Mouse (Mus musculus) frontal cortex, postnatal 14 days (tissue): ENCODE results near the gene Socs5.

Source experiments
- DNase-seq, 2 experiments: peaks; one replicate each; pipeline ENCODE4 v3.0.0; 2022; ENCODE audit warnings: low spot score in 2 of 2

The Socs5 gene

GRCm38 (mm10) chr17:87108507-87109292 is 1.2 kb downstream of the Socs5 start:
- no peak for DNase-seq

- no peak for DNase-seq
These were observed 2.0 kb downstream of the Socs5 start for GRCm38 (mm10) chr17:87109504-87109903.

DNA sequence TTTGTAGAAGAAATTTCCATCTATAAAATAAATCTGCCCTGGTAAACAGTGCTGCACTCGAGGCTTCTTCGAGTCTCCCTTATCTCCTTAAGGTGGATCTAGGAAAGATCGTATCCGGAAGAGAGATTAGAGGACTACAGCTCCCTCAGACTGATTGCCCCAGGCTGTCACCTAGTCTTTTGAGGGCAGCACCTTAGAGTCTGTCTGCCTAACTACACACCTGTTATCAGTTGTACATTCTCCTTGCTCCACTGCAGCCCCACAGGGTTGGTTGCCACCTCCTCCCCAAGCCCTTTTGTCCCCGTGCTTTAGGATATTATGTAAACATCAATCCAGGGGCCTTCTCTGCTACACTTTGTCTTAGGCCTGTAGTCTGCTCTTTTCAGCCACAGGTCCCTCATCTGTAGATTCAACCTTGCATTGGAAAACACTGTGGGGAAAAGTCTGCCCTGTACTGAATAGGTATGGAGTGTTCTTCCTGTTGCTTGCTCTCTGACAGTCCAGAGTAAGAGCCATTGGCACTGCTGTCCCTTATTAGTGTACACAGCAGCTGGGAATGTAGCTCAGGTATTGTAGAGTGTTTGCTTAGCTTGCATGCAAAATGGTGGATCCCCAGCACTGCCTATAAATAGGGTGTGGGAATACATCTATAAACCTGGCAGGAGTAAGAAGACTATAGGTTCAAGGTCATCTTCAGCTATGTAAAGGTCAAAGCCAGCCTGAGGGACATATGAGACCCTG is 5.5 kb downstream of the Socs5 start:
- DNase-seq = no peak

GRCm38 (mm10) chr17:87115615-87116014 is 8.1 kb downstream of the Socs5 start:
- DNase-seq = no peak

- no peak for DNase-seq
These were observed 11.6 kb downstream of the Socs5 start for GRCm38 (mm10) chr17:87118966-87119526.

GRCm38 (mm10) chr17:87125344-87125743 is 17.9 kb downstream of the Socs5 start:
- DNase-seq = no peak

GRCm38 (mm10) chr17:87132258-87132657 is 24.8 kb downstream of the Socs5 start:
- no peak for DNase-seq

DNA sequence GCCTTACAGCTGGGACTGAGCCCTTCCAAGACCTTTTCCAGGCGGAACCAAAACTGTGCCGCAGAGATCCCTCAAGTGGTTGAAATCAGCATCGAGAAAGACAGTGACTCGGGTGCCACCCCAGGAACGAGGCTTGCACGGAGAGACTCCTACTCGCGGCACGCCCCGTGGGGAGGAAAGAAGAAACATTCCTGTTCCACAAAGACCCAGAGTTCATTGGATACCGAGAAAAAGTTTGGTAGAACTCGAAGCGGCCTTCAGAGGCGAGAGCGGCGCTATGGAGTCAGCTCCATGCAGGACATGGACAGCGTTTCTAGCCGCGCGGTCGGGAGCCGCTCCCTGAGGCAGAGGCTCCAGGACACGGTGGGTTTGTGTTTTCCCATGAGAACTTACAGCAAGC is 26.3 kb downstream of the Socs5 start:
- DNase-seq = no peak

- DNase-seq = no peak
These were observed 27.2 kb downstream of the Socs5 start for GRCm38 (mm10) chr17:87134631-87135030.

DNA sequence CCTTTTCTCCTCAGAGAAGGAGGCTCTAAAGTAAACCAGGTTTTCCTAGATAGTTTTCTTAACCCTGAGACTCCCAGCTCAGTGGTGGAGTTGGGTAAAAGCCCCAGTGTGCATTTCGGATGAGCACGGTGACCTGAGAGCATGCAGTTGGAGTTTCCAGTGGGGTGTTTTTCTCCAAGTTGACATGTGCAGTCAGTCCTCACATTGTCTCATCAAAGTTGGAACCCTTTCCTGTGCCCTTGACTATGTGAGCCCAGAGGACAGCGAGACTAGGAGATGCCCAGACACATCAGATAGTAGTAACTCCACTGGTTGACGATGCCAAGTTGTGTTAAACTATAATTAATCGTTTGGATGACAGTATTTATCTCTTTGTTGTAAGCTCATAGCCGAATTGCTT is 28.3 kb downstream of the Socs5 start:
- DNase-seq = no peak

GRCm38 (mm10) chr17:87141188-87141935 is 33.9 kb downstream of the Socs5 start:
- no peak for DNase-seq

DNA sequence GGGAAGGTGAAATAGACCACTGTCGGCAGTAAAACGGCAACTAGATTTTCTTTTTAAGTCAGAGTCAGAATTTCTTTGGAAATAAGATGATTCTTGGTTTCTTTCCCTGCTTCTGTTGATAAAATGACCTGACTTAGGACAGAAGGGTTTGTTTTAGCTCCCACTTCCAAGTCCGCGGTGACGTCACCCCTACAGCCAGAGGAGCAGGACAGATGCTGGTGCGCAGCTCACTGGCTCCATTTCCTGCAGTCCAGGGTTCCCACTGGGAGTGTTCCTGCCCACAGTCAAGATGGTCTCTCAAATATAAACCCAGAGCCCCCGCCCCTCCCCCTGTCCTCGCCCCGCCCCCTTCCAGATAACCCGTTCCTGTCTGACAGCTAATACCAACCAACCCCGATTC is 34.8 kb downstream of the Socs5 start:
- no peak for DNase-seq

GRCm38 (mm10) chr17:87143186-87143585 is 35.7 kb downstream of the Socs5 start:
- no peak for DNase-seq

DNA sequence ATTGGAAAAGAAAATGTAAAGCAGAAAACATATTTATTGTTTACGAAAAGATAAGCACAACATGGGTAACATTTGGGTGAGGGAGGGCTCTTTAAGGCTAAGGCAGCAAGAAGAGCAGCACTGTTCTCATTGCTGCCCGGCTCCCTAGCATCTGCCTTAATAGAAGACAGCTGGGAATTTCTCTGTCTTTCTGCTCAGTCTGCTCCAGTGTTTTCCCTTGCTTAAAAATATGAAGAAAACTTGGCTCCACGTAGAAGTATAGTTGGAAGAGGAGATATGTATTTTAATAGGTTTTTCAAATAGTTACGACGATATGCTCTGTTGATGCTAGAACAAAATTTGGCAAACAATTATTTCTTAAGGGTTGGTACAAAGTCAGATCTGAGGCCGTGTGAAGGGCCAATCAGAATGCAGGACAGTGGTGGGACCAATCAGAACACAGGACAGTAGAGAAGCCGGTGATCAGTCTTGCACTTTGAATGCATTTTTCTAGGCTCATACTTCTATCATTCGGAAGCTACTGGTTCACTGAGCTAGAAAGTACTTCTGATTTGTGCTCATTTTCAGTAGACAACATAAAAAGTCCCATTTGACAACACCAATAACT is 39.0 kb downstream of the Socs5 start:
- no peak for DNase-seq

- DNase-seq = no peak
These were observed 42.3 kb downstream of the Socs5 start for GRCm38 (mm10) chr17:87149762-87150161.

GRCm38 (mm10) chr17:87152984-87153383 is 45.5 kb downstream of the Socs5 start:
- no peak for DNase-seq

DNA sequence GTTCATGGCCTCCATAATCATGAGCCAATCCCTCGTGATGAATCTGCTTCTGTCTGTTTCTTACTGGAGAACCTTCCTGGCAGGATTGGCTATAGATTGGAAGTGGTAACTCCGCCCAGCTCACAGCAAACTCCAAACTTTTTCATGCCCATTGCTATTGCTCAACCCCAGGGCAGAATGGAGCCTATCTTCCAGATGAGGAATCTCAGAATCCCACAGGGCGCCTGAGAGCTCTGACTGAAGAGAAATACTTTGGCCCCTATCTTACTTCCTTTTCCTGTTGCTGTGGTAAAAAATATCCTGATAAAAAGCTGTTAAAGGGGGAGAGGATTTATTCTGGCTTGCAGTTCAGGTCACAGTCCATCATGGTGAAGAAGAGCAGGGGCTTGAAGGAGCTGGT is 48.2 kb downstream of the Socs5 start:
- no peak for DNase-seq

DNA sequence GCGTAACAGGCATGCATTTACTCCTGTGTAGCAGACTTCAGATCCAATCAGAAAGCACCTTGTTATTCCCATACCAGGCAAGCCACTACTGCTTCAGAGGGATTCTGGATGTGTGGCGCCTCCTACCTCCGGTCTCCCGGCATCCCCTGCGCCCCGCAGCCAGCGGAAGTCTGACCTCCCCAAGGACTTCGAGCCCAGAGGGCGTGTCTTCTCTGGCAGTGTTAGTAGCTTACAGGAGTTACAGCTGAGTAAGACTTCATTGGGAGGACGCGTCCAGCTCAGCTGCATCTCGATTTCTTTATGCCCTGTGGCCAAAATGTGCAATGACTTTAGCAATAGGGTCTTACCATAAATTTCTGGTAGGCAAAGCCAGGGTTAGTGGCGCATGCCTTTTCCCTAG is 50.3 kb downstream of the Socs5 start:
- DNase-seq = no peak

DNA sequence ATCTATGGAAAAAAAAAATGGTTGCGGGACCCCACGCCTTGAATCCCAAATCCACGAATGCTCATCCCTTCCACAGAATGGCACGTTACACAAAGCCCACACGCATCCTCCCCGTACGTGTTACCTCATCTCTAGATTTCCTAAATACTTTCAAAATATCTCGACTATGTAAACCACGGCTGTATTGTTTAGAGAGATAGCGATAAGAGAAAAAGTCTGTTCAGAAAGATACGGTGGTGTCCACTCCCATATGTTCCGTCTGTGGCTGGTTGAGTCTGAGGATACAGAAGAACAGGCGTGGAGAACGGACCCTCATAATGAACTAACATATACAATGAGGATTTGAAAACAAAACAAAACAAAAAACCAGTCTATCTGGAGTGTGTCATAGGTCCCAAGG is 51.1 kb downstream of the Socs5 start:
- DNase-seq = no peak

DNA sequence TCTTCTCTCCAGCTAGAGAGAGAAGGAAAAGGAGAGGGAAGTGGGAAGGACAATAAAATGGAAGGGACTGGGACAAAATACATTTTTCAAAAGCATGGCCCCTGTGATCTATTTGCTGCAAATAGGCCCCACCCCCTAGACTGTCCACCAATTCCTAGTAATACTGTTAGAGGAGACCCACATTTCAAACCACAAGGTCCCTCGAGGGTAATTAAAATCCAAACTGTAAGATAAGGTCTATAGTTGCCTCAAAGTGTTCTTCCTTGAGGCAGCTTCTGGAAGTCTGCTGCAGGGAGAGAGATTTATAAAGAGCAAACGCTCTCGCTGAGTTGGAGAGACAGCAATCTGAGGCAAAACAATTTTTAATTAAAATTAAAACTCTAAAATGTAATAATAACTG is 52.8 kb downstream of the Socs5 start:
- DNase-seq = no peak

- DNase-seq = no peak
These were observed 56.9 kb downstream of the Socs5 start for GRCm38 (mm10) chr17:87164312-87164922.
